Mouse (Mus musculus): Measurements from ENCODE around the gene 2310034G01Rik. TPM values are rescaled to one million over a fixed set of nuclear protein-coding genes. Genes with fewer than 3 reads are reported as not detected.

2310034G01Rik gene
- 0.22 and 0.46 TPM in 2 replicates for polyA plus RNA-seq (2015; fragmentation: Nextera tagmentation; extraction: Ambion mirVana)

DNA sequence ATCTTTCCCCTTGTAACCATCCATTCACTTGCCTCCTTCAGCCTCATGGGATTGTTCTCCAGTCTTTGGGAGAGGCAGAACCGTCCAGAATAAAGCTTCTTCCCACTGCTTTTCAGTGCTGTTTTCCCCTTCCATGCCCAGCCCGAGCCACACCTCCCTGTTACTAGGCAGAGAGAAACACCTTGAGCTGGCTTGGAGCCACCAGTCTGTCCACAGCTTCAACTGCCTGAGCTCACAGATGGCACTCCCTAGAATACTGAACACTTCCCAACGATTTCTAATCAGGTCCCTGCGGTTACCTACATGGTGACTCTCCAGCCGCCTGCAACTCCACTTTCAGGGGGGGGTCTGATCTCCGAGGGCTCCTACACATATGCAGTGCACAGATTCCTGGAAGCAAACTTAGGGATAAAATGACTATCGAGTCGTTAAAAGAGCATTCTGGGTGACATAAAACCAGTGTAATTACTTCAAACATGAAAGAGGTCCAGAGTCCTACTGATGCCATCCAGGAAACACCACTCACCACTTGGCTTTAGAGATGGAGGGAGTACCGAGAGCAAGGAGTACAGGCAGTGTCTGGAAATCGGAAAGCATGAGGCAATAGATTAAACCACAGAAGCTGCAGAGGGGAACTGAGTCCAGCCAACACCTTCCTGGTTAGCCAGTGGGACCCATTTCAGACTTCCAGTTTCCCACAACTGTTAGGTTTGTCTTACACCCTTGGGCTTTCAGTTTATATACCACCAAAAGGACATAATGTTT, at the start of gene 2310034G01Rik:
Gene 2310034G01Rik, minus strand, starts transcription at position 135 of the 765 bp plus-strand sequence.
- Histone ChIP-seq H3K4me1 (replicated peaks) (peaks cover 48% of the 10 kb centered on the region), H3K27ac (replicated peaks) (peak within 1 kb of the TSS; percentile 30; the same call in 1 of the 2 replicates), H3K4me3 (replicated peaks) (peak within 1 kb of the TSS; percentile 65), H3K27me3 (peaks cover 29% of the 10 kb centered on the region), H3K9ac (peak within 1 kb of the TSS; percentile 57), H3K36me3 (replicated peaks) (no peaks in the 10 kb centered on the region), H3K9me3 (replicated peaks) (no peaks in the 10 kb centered on the region), H3K4me2 (peak within 1 kb of the TSS; percentile 95)
- 50% methylated on average over 10 of the region's 10 CpGs for WGBS (ENCODE audit: insufficient replicate concordance)
- ATAC-seq (ENCODE audit: insufficient read depth), result no peak

DNA sequence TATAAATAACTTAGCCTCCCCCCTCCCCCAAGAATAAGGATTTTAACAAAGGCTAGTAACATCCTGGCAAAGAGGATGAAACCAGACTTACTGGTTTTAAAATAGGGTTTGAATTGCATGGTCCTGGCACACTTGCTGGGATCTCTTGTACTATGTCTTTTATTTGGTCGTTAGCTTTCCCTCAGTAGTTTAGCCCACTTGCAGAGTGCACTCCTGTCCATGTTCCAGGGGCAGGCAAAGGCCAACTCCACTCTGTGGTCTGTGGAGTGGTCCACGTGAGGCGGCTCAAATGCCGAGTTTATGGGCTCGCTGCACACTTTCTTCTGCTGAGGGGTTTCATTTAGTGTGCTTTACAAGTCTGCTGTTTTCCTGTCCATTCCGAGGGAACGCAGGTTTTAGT, 49.8 kb upstream of the 2310034G01Rik start:
- Histone ChIP-seq H3K4me3 (replicated peaks) (no peak overlapping the region), H3K9ac (no peak overlapping the region), H3K4me1 (replicated peaks) (peaks cover 33% of the 10 kb centered on the region), H3K36me3 (replicated peaks) (peaks cover 15% of the 10 kb centered on the region), H3K27ac (replicated peaks) (no peak overlapping the region), H3K27me3 (no peaks in the 10 kb centered on the region), H3K9me3 (replicated peaks) (no peaks in the 10 kb centered on the region), H3K4me2 (no peak overlapping the region)
- no peak for ATAC-seq (ENCODE audit: insufficient read depth)
- WGBS (ENCODE audit: insufficient replicate concordance), result 80% methylated on average over 7 of the region's 7 CpGs

DNA sequence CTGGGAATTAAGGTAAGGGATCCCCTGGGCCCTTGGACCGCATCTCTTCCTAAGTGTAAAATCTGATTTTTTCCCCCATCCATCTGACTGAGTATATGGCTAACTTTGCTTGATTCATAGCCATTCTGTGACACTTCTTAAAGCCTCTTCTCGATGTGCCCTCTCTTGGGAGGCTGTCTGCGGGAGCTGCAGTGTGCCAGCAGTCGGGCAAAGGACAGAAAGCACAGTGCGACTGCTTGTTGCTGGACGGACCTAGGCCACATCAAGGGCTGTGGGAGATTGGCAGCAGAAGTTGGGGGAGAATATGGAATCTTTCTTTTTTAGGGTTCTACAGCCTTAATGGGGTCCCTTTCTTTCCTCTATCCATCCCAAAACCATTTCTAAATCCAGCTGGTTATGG, 49.3 kb upstream of the 2310034G01Rik start:
- no peak overlapping the region for H3K4me3 ChIP-seq (replicated peaks)
- H3K4me2 ChIP-seq, result no peak overlapping the region
- no peak overlapping the region for H3K27ac ChIP-seq (replicated peaks)
- H3K27me3 ChIP-seq, result no peaks in the 10 kb centered on the region
- H3K9ac ChIP-seq, result no peak overlapping the region
- no peak for ATAC-seq (ENCODE audit: insufficient read depth)
- peaks cover 15% of the 10 kb centered on the region for H3K36me3 ChIP-seq (replicated peaks)
- H3K4me1 ChIP-seq (replicated peaks), result peaks cover 38% of the 10 kb centered on the region
- H3K9me3 ChIP-seq (replicated peaks), result no peaks in the 10 kb centered on the region
- 82% methylated on average over 6 of the region's 6 CpGs for WGBS (ENCODE audit: insufficient replicate concordance)

DNA sequence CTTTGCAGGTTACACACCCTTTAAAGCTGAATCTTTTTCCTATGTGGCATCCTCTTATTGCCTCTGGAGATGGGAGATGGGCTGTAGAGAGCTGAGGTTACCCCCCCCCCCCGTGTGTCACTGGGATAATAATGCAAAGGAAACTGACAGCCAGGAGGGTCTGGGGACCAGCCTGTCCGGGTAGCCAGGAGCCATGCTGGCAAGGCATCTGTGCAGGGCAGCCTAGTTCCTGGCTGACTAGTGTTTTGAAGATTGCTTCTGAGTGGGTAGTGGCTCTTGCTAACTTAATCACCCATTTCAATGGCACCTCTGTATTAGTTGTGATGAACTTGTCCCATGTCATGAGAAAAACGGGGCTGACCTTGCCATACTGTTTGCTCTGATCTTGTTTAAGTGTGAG, 48.3 kb upstream of the 2310034G01Rik start:
- peaks cover 48% of the 10 kb centered on the region for H3K4me1 ChIP-seq (replicated peaks)
- no peak for ATAC-seq (ENCODE audit: insufficient read depth)

GRCm38 (mm10) chr19:46397436-46398001, 47.4 kb upstream of the 2310034G01Rik start:
- no peaks in the 10 kb centered on the region for H3K9me3 ChIP-seq (replicated peaks)
- H3K4me1 ChIP-seq (replicated peaks), result peaks cover 50% of the 10 kb centered on the region
- peak overlapping the region; percentile 82 for H3K4me3 ChIP-seq (replicated peaks)
- no peaks in the 10 kb centered on the region for H3K27me3 ChIP-seq
- WGBS (ENCODE audit: insufficient replicate concordance), result 4% methylated on average over 19 of the region's 19 CpGs
- peak overlapping the region; percentile 83 for H3K9ac ChIP-seq
- no peak overlapping the region for H3K27ac ChIP-seq (replicated peaks)
- no peak for ATAC-seq (ENCODE audit: insufficient read depth)
- H3K4me2 ChIP-seq, result peak overlapping the region; percentile 99
- H3K36me3 ChIP-seq (replicated peaks), result peaks cover 6% of the 10 kb centered on the region; the same call in 1 of the 2 replicates

More for the DNA sequence above, 48.3 kb upstream of the 2310034G01Rik start:
- H3K9me3 ChIP-seq (replicated peaks), result no peaks in the 10 kb centered on the region
- 49% methylated on average over 3 of the region's 3 CpGs for WGBS (ENCODE audit: insufficient replicate concordance)
- H3K27ac ChIP-seq (replicated peaks), result no peak overlapping the region
- H3K36me3 ChIP-seq (replicated peaks), result peaks cover 14% of the 10 kb centered on the region
- H3K4me2 ChIP-seq, result no peak overlapping the region
- 0 out of 2 replicates have a peak overlapping the region, but pooled peaks have one; percentile 16 for H3K9ac ChIP-seq
- H3K27me3 ChIP-seq, result no peaks in the 10 kb centered on the region
- no peak overlapping the region for H3K4me3 ChIP-seq (replicated peaks)

DNA sequence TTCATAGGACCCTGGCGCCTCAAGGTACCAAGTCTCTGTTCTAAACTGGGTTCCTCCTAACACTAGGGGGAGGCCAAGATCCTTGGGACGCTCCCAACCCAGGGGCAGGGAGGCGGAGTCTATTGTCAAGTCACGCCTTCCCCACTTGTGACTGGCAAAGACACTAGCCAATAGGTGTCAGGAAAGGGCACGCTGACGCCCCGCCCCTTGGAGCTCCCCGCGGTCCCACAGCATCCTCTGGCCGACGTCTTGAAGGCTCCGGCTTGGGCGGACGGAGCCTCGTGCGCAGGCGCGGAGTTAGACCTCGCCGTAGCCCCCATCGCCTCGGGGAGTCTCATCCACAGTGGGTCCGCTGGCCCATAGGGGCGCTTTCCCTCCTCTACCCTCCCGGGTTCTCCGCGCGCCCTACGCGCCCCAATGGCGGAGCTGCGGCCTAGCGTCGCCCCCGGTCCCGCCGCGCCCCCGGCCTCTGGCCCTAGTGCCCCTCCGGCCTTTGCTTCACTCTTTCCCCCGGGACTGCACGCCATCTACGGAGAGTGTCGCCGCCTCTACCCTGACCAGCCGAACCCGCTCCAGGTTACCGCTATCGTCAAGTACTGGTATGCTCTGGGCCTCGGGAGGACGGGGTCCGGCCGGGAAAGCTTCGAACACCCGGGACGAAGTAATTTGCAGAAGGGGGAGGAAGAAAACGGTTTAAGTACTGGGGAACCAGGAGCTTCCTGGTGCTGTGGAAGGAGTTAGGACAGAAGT, 46.8 kb upstream of the 2310034G01Rik start, which contains the start of gene Sufu:
Gene Sufu, plus strand, starts transcription at position 211 of the 750 bp plus-strand sequence.
- Histone ChIP-seq H3K4me3 (replicated peaks) (peak within 1 kb of the TSS; percentile 82), H3K36me3 (replicated peaks) (peaks cover 9% of the 10 kb centered on the region; the same call in 1 of the 2 replicates), H3K4me2 (peak within 1 kb of the TSS; percentile 99), H3K27ac (replicated peaks) (peak within 1 kb of the TSS; percentile 77), H3K4me1 (replicated peaks) (peaks cover 54% of the 10 kb centered on the region), H3K9ac (peak within 1 kb of the TSS; percentile 83), H3K27me3 (no peaks in the 10 kb centered on the region), H3K9me3 (replicated peaks) (no peaks in the 10 kb centered on the region)
- under 1% methylated on average over 57 of the region's 57 CpGs for WGBS (ENCODE audit: insufficient replicate concordance)
- peak; percentile 78 for ATAC-seq (ENCODE audit: insufficient read depth)

DNA sequence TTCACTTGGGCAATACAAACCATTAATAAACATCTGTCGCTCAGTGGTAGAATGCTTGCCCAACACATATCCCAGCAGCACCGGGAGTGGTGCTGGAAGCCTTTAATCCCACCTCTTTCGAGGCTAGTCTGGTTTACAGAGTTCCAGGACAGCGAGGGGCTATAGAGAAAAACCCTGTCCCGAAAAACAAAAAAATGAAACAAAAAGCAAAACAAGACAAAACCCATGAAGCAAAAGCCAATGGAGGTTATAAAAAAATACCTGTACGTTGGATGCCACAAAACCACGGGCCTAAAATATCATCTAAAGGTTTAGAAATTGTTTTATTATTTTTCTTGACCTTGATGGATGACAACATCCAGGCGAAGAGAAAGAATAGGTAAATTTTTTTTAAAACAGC, 46.0 kb upstream of the 2310034G01Rik start:
- H3K27ac ChIP-seq (replicated peaks), result peak overlapping the region; percentile 77
- WGBS (ENCODE audit: insufficient replicate concordance), result 8% methylated on average over 8 of the region's 8 CpGs
- no peak for ATAC-seq (ENCODE audit: insufficient read depth)
- H3K4me2 ChIP-seq, result peak overlapping the region; percentile 99
- peak overlapping the region; percentile 82 for H3K4me3 ChIP-seq (replicated peaks)
- peak overlapping the region; percentile 80 for H3K9ac ChIP-seq
- H3K36me3 ChIP-seq (replicated peaks), result peaks cover 9% of the 10 kb centered on the region; the same call in 1 of the 2 replicates
- no peaks in the 10 kb centered on the region for H3K9me3 ChIP-seq (replicated peaks)
- H3K4me1 ChIP-seq (replicated peaks), result peaks cover 57% of the 10 kb centered on the region
- H3K27me3 ChIP-seq, result no peaks in the 10 kb centered on the region

DNA sequence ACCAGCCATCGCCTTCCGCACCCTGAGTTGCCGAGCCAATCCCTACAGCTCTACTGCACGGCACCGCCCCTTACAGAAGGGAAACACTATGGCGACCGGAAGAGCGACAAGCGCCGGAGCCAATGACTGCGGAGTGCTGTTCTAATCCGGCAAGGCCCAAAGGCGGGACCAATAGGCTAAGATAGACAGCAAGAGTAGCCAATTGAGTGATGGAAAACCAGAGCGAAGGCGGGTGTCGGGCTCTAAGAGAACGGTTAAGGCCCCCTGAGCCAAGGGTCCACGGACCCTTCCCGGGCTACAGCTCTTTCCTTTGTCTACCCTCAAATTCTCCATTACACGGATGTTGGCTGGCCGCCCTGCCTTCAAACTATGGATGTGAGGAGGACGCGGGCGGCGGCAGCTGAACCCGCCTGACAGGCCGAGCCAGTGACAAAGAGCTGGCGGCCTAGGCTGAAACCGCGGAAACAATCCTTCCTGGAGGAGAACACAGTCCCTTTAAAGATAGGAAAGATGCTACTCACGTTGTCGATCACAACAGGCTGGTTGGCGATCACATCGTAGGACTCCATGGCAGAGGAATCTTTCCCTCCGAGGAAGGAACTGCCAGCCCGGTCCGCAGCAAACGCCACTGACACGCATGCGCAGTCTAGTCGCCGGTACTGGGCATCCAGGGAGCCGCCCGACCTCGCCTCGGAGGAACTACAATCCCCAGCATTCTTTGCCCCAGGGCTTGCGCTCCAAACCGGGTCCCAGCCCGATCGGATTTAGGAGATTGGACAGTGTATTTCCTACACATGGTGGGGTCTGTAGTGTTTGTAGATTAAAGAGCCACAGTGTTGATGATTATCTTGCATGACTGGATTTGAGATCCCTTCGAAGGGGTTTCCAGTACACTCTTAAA, 45.3 kb upstream of the 2310034G01Rik start, which contains the start of gene Actr1a:
Gene Actr1a, minus strand, starts transcription at position 640 of the 901 bp plus-strand sequence.
- Histone ChIP-seq H3K4me2 (peak within 1 kb of the TSS; percentile 99), H3K27ac (replicated peaks) (peak within 1 kb of the TSS; percentile 80)
- peak; percentile 93 for ATAC-seq (ENCODE audit: insufficient read depth)

GRCm38 (mm10) chr19:46394712-46395108, 44.6 kb upstream of the 2310034G01Rik start:
- H3K27ac ChIP-seq (replicated peaks), result peak overlapping the region; percentile 29; the same call in 1 of the 2 replicates
- peaks cover 54% of the 10 kb centered on the region for H3K4me1 ChIP-seq (replicated peaks)
- no peak for ATAC-seq (ENCODE audit: insufficient read depth)
- H3K4me3 ChIP-seq (replicated peaks), result peak overlapping the region; percentile 82
- peak overlapping the region; percentile 58 for H3K9ac ChIP-seq
- 3% methylated on average over 10 of the region's 10 CpGs for WGBS (ENCODE audit: insufficient replicate concordance)
- no peaks in the 10 kb centered on the region for H3K9me3 ChIP-seq (replicated peaks)
- H3K36me3 ChIP-seq (replicated peaks), result peaks cover 9% of the 10 kb centered on the region; the same call in 1 of the 2 replicates
- H3K27me3 ChIP-seq, result no peaks in the 10 kb centered on the region
- peak overlapping the region; percentile 99 for H3K4me2 ChIP-seq

More for the DNA sequence above, 45.3 kb upstream of the 2310034G01Rik start, which contains the start of gene Actr1a:
- peaks cover 57% of the 10 kb centered on the region for H3K4me1 ChIP-seq (replicated peaks)
- H3K36me3 ChIP-seq (replicated peaks), result peaks cover 7% of the 10 kb centered on the region; the same call in 1 of the 2 replicates
- H3K4me3 ChIP-seq (replicated peaks), result peak within 1 kb of the TSS; percentile 82
- no peaks in the 10 kb centered on the region for H3K27me3 ChIP-seq
- peak within 1 kb of the TSS; percentile 80 for H3K9ac ChIP-seq
- under 1% methylated on average over 51 of the region's 51 CpGs for whole genome bisulfite sequencing (ENCODE audit: insufficient replicate concordance)
- no peaks in the 10 kb centered on the region for H3K9me3 ChIP-seq (replicated peaks)

- Histone ChIP-seq H3K4me3 (replicated peaks) (no peak overlapping the region), H3K27ac (replicated peaks) (no peak overlapping the region), H3K4me1 (replicated peaks) (peaks cover 36% of the 10 kb centered on the region)
These were observed 41.9 kb upstream of the 2310034G01Rik start for GRCm38 (mm10) chr19:46392018-46392417.

More at GRCm38 (mm10) chr19:46392018-46392417, 41.9 kb upstream of the 2310034G01Rik start:
- no peak for ATAC-seq (ENCODE audit: insufficient read depth)
- H3K36me3 ChIP-seq (replicated peaks), result peaks cover 30% of the 10 kb centered on the region
- no peaks in the 10 kb centered on the region for H3K9me3 ChIP-seq (replicated peaks)
- H3K4me2 ChIP-seq, result no peak overlapping the region
- 29% methylated on average over 4 of the region's 4 CpGs for WGBS (ENCODE audit: insufficient replicate concordance)
- H3K9ac ChIP-seq, result no peak overlapping the region
- no peaks in the 10 kb centered on the region for H3K27me3 ChIP-seq
